Comparison of ENCODE assay signal across 8 mouse cellular contexts in the genomic region with DNA sequence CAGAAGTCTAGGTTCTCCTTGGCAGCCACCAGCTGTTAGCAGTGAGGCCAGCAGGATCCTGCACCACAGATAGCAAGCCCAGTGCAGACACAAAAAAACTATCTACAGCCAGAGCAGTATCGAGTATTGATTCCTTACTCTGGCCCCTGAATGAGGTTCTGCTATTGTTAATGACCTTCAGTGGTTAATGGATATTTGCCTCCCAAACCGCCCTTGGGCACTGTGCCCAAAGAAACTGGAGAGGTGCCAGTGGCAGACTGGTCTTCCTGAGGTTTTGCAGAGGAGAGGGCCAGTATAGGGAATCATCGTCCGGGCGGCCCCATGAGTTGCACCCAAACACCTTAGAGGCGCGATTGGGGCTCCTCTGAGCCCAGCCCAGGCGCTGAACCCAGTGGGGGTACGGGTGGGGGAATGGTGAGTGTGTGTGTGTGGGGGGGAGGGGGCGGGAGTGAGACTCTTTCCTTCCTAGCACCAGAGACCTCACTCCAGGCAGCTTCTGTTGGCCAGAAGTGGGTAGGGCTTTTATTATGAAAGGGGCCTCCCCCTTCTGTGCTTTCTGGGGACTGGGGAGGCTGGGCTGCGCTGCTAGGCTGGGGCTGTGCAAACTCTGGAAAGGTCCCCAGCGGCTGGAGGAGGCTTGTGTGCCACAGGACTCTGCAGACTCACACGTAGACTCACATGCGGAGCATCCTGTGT. TPM values are rescaled to one million over a fixed set of nuclear protein-coding genes. Genes with fewer than 3 reads are reported as not detected.
DNase-seq lines count a peak whose midpoint lies in the region; ATAC-seq lines count a peak whose summit lies in the region.

A gene (plus strand): TSS at position 571 of the 696 bp plus-strand sequence.

- WGBS in embryonic facial prominence, embryonic 12.5 days = 10% methylated on average over 14 of the region's 14 CpGs
- WGBS in heart, embryonic 11.5 days (ENCODE audit: insufficient replicate concordance) = 10% methylated on average over 14 of the region's 14 CpGs
- 2% methylated on average over 14 of the region's 14 CpGs for WGBS in lung, embryonic 15.5 days

- DNase-seq in urinary bladder, adult 18-20 months (ENCODE audit: low spot score in 2 of 2) = peak; percentile 43 to 49
- no peak for DNase-seq in urinary bladder, postnatal 10 days (ENCODE audit: low spot score)
- DNase-seq in kidney, adult 9 months = peak; percentile 82
- peak; percentile 87 for DNase-seq in retina, postnatal 1 day

- peak; percentile 94 for ATAC-seq in embryonic facial prominence, embryonic 12.5 days (ENCODE audit: insufficient number of reproducible peaks, insufficient read depth, low FRiP score, low TSS enrichment)
- ATAC-seq in heart, embryonic 11.5 days (replicated peaks; ENCODE audit: insufficient number of reproducible peaks, low FRiP score, low TSS enrichment) = peak; percentile 49; the same call in 1 of the 2 replicates
- ATAC-seq in lung, embryonic 15.5 days (ENCODE audit: borderline replicate concordance, extremely low read depth, low FRiP score, low TSS enrichment) = peak; percentile 93
- no peak for ATAC-seq in erythroblast, adult 5-6 weeks (replicated peaks; ENCODE audit: low FRiP score, poor library complexity, severe bottlenecking)

- peak within 1 kb of the TSS; percentile 24 for H3K4me3 ChIP-seq in embryonic facial prominence, embryonic 12.5 days
- no peak within 1 kb of the TSS for H3K4me3 ChIP-seq in heart, embryonic 11.5 days (ENCODE audit: low read depth, low read length)
- H3K4me3 ChIP-seq in lung, embryonic 15.5 days = peak within 1 kb of the TSS; percentile 38

- H3K27me3 ChIP-seq in embryonic facial prominence, embryonic 12.5 days = no peaks in the 10 kb centered on the region
- H3K27me3 ChIP-seq in heart, embryonic 11.5 days (ENCODE audit: control insufficient read depth, insufficient read depth, low read length) = no peaks in the 10 kb centered on the region
- no peaks in the 10 kb centered on the region for H3K27me3 ChIP-seq in lung, embryonic 15.5 days

- peak within 1 kb of the TSS; percentile 69 for H3K27ac ChIP-seq in embryonic facial prominence, embryonic 12.5 days
- H3K27ac ChIP-seq in heart, embryonic 11.5 days (ENCODE audit: low read depth, low read length) = no peak within 1 kb of the TSS
- peak within 1 kb of the TSS; percentile 85 for H3K27ac ChIP-seq in lung, embryonic 15.5 days

- peak within 1 kb of the TSS; percentile 2; the same call in 1 of the 2 replicates for H3K9ac ChIP-seq in embryonic facial prominence, embryonic 12.5 days
- peak within 1 kb of the TSS; percentile 24; the same call in 1 of the 2 replicates for H3K9ac ChIP-seq in heart, embryonic 11.5 days (ENCODE audit: low read depth, low read length)
- peak within 1 kb of the TSS; percentile 47 for H3K9ac ChIP-seq in lung, embryonic 15.5 days

- no peaks in the 10 kb centered on the region for H3K36me3 ChIP-seq in embryonic facial prominence, embryonic 12.5 days
- H3K36me3 ChIP-seq in heart, embryonic 11.5 days (ENCODE audit: control insufficient read depth, insufficient read depth, low read length) = no peaks in the 10 kb centered on the region
- H3K36me3 ChIP-seq in lung, embryonic 15.5 days = no peaks in the 10 kb centered on the region

- no peaks in the 10 kb centered on the region for H3K9me3 ChIP-seq in embryonic facial prominence, embryonic 12.5 days
- no peaks in the 10 kb centered on the region for H3K9me3 ChIP-seq in heart, embryonic 11.5 days (replicated peaks; ENCODE audit: control insufficient read depth, low read length)
- no peaks in the 10 kb centered on the region for H3K9me3 ChIP-seq in lung, embryonic 15.5 days

- H3K4me1 ChIP-seq in embryonic facial prominence, embryonic 12.5 days = peaks cover 21% of the 10 kb centered on the region
- peaks cover 7% of the 10 kb centered on the region; the same call in 1 of the 2 replicates for H3K4me1 ChIP-seq in heart, embryonic 11.5 days (ENCODE audit: control insufficient read depth, insufficient read depth, low read length)
- H3K4me1 ChIP-seq in lung, embryonic 15.5 days = peaks cover 25% of the 10 kb centered on the region

- peak within 1 kb of the TSS; percentile 41 for H3K4me2 ChIP-seq in embryonic facial prominence, embryonic 12.5 days (replicated peaks)
- peak within 1 kb of the TSS; percentile 55 for H3K4me2 ChIP-seq in heart, embryonic 11.5 days
- peak within 1 kb of the TSS; percentile 72 for H3K4me2 ChIP-seq in lung, embryonic 15.5 days

RNA-seq across cellular contexts. Expression of the gene that starts here (rescaled TPM):
- 2.1 and 2.2 TPM in 2 replicates for polyA plus RNA-seq in embryonic facial prominence, embryonic 12.5 days (2016; fragmentation: Nextera tagmentation; extraction: Ambion mirVana)
- 0.35 and 0.44 TPM in 2 replicates for polyA plus RNA-seq in heart, embryonic 11.5 days (2014; fragmentation: Nextera tagmentation; extraction: Ambion mirVana)
- polyA plus RNA-seq in lung, embryonic 15.5 days (2015; fragmentation: Nextera tagmentation; extraction: Ambion mirVana) = 2.2 and 2.5 TPM in 2 replicates
- not detected in 2 replicates for total RNA-seq in erythroblast, adult 5-6 weeks (2015; ENCODE audit: low replicate concordance)
- total RNA-seq in erythroblast, adult 5-6 weeks (2017; ENCODE audit: low replicate concordance) = not detected in 2 replicates

Comparison
In these comparisons a context has a peak if more than half of its experiments do, and no peak if none do; other contexts are left out.
1. Peak in ATAC-seq, H3K9ac ChIP-seq and H3K4me2 ChIP-seq in heart, embryonic 11.5 days; RNA of the gene not detected or under 1 TPM.